Mouse (Mus musculus) B cell, adult (primary cell): Measurements from ENCODE around the gene Saxo1. TPM values are rescaled to one million over a fixed set of nuclear protein-coding genes. Genes with fewer than 3 reads are reported as not detected.

ENCODE experiments used
- total RNA-seq: library from RNA; stranded (reverse); gene quantifications from 4 replicates; pipeline ENCODE4 v1.2.4, GENCODE M21; 2023; ENCODE audit not compliant: inconsistent age

The Saxo1 gene
- not detected in 4 replicates for total RNA-seq

GRCm38 (mm10) chr4:86558228-86558627 is at the start of gene Saxo1:
Gene Saxo1 (minus strand): TSS chr4:86558328.

GRCm38 (mm10) chr4:86575283-86575983 is 17.3 kb upstream of the Saxo1 start, which contains the start of gene Rraga:
Gene Rraga (plus strand): TSS chr4:86575668.

Other genes with a start within 250 kb of the Saxo1 start
- 93.2 to 102 TPM (median 96.9 TPM) in 4 replicates for gene Rraga, start 17.3 kb upstream of the Saxo1 start, total RNA-seq
- gene Haus6, start 53.7 kb upstream of the Saxo1 start, total RNA-seq = 20.4 to 24.2 TPM (median 23.0 TPM) in 4 replicates
- 7.1 to 13.1 TPM (median 10.5 TPM) in 4 replicates for gene Plin2, start 111.7 kb upstream of the Saxo1 start, total RNA-seq
- 15.2 to 20.4 TPM (median 17.1 TPM) in 4 replicates for gene Dennd4c, start 190.2 kb upstream of the Saxo1 start, total RNA-seq